Mouse (Mus musculus): Measurements from ENCODE around the gene A1cf. TPM values are rescaled to one million over a fixed set of nuclear protein-coding genes. Genes with fewer than 3 reads are reported as not detected.

Gene A1cf
- not detected for total RNA-seq (2021)
- long read RNA-seq, experiment 1 = 0 reads
- long read RNA-seq, experiment 2 = 0 reads

- DNase-seq = no peak
Measured at GRCm38 (mm10) chr19:31868521-31868920, at the start of gene A1cf. Gene A1cf, plus strand, starts transcription at chr19:31868764.

DNA sequence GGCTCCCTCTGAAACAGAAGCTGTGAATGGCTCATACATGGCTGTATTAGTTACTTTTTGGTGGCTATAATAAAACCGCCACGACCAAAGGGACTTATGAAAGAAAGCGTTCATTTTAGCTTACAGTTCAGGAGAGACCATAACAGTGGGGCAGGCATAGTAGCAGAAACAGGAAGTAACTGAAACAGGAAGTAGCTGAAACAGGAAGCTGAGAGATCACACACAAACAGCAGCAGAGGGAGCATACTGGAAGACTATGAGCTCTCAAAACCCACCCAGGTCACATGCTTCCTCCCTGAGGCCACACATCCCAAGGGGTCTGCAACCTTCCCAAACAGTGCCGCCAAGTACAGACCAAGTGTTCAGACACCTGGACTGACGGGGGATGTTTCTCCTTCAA, 34.3 kb upstream of the A1cf start:
- no peak for DNase-seq

DNA sequence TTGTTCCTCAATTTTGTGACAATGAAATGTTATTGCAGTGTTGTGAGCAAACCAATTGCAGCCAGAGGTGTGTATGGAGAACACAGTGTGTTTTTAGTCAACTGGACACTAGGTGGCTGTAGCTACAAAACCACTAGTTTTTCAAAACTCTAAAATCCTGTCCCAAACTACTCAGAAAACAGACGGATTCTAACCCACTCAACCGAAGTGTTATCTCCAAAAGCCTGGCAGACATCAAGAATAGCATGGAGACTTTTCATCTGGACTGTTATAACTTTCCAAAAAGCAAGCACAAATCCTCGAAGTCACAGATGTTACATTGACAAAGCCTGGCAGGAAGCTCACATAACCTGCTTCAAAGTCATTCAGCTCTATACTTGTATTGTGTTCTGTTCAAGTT, 6.7 kb upstream of the A1cf start:
- DNase-seq = no peak

- no peak for DNase-seq
Measured at GRCm38 (mm10) chr19:31862512-31863249, 5.9 kb upstream of the A1cf start.

DNA sequence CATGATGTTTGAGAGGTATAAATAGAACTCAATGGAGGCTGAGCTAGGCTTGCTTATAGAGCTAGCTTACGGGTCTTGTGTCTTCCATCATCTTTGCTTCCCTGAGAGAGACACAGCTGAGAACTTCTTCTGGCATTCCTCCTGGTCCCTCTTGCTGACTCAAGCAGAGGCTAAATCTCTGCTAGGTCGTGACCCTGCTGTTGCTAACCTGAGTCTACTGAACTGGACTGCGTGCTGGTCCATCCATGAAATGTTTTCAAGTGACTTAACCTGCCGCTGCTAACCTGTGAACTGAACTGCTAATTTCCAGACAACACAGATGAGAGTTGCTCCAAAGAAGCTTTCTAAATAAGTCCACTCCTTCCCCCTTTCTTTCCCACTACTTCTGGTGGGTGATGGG, 3.1 kb upstream of the A1cf start:
- DNase-seq = no peak

- no peak for DNase-seq
Measured at GRCm38 (mm10) chr19:31868076-31868475, 488 bp upstream of the A1cf start.

GRCm38 (mm10) chr19:31868971-31869370, 407 bp downstream of the A1cf start:
- DNase-seq = no peak

- no peak for DNase-seq
Measured at GRCm38 (mm10) chr19:31871377-31871776, 2.8 kb downstream of the A1cf start.

DNA sequence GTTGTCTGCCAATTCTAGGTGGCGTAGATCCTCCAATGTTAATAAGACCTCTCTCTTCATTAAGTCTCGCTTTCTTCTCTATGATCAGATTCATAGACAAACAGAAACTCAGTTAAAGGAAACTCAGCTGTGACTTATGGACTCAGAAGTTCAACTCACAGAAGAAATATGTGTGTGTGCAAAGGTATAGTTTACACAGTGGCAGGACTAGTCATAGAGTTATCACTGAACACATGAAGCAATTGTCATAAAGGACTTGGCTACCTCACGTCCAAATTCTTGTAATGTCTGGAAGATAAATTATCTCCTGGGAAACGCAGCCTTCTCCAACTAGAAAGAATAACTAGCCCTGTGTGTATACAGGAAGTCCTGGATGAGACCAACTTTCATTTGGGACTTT, 9.4 kb downstream of the A1cf start:
- no peak for DNase-seq

GRCm38 (mm10) chr19:31884594-31884993, 16.0 kb downstream of the A1cf start:
- no peak for DNase-seq

GRCm38 (mm10) chr19:31887275-31887674, 18.7 kb downstream of the A1cf start:
- no peak for DNase-seq

DNA sequence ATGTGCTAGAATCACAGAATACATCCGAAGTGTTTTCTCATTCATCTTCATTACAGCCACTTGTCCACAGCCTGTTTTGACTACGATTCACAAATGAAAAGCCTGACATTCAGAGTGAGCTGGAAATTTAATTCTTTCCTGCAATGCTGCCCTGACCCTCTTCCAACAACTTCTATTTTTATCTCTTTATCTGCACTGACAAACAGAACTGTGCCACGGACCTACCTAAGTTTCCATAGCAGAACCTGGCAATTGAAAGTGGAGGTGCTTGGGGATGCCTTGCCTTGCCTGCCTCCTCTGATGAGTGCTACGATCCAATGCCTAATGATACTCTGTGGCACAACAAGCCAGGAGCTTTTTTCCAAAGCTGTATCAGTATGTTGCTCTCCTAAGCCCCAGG, 21.4 kb downstream of the A1cf start:
- DNase-seq = no peak

DNA sequence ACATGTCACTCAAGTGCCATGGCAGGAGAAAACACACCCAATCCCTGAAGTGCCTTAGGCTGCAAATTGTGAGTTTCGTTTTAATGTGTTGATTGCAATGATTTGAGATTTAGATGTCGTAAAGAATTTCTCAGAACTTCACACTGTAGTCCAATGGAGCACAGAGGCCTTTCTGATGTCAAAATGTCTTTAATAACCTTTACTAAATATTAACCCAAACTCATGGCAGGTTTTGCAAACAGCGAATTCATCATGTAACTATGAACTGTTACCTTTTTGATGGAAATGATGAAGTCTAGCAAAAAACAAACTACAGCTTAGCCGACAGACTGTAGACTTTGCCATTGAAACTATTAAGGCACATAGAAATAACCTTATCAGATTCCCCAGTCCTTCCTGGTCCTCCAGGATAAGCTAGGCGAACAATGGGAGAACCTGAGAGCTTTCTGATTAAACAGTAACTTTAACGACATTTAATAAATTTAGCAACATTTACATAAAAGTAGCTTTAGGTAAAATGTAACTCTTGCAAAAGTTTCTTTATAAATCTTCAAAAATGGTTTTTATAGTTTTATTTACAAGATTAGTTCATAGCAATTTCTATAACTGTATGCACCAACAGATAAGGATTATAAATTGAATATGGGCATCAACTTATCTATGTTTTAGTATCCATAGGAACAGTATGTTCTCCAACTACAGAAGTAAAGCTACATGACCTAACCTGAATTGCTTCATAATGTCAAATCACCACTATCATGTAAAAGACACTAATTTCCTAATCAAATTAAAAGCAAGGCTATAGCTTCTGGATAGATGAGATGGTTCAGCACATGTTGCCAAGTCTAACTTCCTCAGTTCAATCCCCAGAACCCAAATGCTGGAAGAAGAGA, 22.7 kb downstream of the A1cf start:
- DNase-seq = no peak

DNA sequence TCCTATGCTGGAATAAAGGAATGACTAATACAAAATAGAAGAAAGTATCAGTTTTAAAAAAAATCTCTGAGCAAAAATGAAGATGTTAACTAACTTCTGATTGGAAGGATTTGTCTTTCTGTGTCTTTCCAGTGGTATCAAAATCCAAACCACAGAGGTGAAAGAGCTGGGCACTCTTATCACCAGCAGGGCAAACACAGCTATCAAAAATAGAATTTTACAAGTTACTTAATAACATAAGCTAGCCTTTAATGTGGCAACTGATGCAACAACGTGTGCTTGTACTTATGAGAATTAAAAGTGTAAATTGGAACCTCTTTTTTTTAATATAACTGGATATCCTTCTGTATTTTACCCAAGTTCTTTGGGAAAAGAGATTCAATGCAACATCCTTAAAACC, 27.4 kb downstream of the A1cf start:
- no peak for DNase-seq

GRCm38 (mm10) chr19:31896711-31897110, 28.1 kb downstream of the A1cf start:
- no peak for DNase-seq

DNA sequence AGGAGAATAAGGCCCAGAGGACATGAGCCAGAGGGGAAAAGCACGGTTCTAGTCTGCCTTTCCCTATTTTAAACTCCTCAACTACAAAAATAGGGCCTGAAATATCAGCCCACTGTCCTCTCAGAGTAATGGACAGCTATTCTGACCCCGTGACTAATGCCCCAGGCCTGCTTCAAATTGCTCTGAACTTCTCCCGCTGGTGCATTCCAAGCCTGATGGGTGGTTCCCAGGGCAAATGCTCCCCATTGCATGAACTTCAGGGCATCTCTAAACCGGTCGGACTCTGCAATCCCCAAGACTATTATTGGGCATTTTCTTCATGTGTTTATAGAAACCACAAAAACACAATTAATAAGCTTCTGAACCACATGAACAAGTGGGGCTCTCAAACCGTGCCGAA, 37.1 kb downstream of the A1cf start:
- DNase-seq = no peak

DNA sequence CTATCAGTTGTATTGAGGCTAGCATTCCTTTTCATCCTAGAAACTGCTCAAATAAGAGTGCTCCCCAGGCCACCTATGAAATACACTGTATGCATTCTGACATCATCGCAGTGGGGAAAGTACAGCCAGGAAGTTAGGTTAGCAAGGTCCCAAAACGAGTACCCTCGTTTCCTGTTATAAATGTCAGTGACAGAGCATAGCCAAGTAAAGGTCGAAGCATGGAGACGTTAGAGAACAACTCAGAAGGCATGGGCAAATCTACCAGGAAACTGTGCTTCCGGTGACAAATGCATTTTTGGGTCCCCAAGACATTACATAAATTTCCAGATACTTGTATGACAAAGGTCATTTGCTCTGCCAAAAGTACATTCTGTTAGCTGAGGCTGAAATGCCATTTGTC, 41.9 kb downstream of the A1cf start:
- no peak for DNase-seq

- DNase-seq = no peak
Measured at GRCm38 (mm10) chr19:31913946-31914345, 45.4 kb downstream of the A1cf start.

DNA sequence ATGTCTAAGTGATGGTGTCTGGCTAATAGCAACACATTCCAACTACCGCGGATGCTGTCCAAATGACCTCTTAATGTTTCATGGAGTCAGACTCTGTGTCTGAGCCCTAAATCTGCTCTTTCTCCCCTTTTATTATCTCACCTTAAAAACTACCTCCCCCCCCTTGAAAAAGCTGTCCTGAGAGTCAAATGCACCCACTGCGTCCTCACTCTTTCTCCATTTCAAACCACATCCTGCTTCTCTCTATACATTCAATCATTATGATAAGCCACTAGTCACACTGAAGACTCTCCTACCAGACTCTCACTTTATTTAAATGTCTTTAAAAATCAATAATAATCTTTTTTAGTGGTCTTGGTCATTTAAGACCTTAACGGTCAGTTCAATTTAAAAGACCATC, 51.8 kb downstream of the A1cf start:
- no peak for DNase-seq

- no peak for DNase-seq
Measured at GRCm38 (mm10) chr19:31921852-31922251, 53.3 kb downstream of the A1cf start.

GRCm38 (mm10) chr19:31923615-31924352, 55.2 kb downstream of the A1cf start:
- DNase-seq = no peak

DNA sequence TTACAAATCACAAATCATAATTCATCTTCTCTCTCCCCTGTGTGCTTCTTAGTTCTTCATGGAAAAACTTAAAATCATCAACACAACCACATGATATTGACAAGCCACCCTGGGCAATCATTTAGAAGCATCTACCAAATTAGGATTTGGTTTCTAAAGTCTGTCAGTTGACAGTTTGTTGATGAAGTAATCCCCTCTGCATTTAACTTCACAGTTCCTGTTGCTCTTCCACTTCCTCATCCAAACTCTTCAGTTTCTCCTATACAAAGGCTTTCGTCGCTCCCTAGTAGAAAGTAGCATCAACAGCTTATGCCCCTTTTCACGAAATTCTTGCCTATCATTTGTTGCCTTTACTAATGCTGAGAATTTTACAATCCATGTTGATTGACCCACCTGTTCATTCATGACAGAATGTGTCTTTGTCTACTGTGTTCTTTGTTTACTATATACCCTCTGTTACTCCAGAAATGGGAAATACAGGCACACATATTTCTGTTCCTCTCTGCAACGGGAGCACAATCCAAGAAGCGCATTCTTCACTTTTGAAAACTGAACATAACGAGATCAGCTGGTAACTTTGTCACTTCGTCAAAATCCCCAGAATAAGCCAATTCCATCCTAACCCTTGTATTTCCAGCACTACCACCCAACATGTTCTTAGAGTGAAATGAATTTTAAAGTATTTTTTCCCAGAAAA, 82.4 kb downstream of the A1cf start:
- no peak for DNase-seq

Data from gastrocnemius, postnatal 25 days (tissue).